Mouse (Mus musculus): ENCODE data around the gene 1700001L19Rik.

Gene 1700001L19Rik

GRCm38 (mm10) chr13:68607652-68608405, 10.6 kb downstream of the 1700001L19Rik start:
- DNase-seq = no peak

GRCm38 (mm10) chr13:68622792-68623191, 25.6 kb downstream of the 1700001L19Rik start:
- peak; percentile 37 for DNase-seq

GRCm38 (mm10) chr13:68627041-68627440, 29.8 kb downstream of the 1700001L19Rik start:
- DNase-seq = no peak

GRCm38 (mm10) chr13:68642786-68643185, 45.6 kb downstream of the 1700001L19Rik start:
- DNase-seq = no peak
